Mouse (Mus musculus) kidney, postnatal 36 days (tissue): ENCODE data around the gene Gm28778.
"Not testable (repeated sequence)": the region's sequence is repeated elsewhere in the genome, so short reads cannot be mapped to it uniquely, and the experiment has no call there.

ENCODE experiments used
- DNase-seq, 2 experiments: peaks; one replicate each; pipeline ENCODE4 v3.0.0; 2021 to 2022; ENCODE audit warnings: mixed read lengths in 2 of 2

Gm28778 gene

GRCm38 (mm10) chr1:53296581-53297383 lies at the start of gene Gm28778, which contains the start of the genes Pms1 and Ormdl1:
Gene Gm28778 (plus strand): TSS chr1:53297111.
Gene Pms1 (minus strand): TSS chr1:53297018.
Gene Ormdl1 (plus strand): TSS chr1:53297095.
- peak; percentile 96 to 97 for DNase-seq

DNA sequence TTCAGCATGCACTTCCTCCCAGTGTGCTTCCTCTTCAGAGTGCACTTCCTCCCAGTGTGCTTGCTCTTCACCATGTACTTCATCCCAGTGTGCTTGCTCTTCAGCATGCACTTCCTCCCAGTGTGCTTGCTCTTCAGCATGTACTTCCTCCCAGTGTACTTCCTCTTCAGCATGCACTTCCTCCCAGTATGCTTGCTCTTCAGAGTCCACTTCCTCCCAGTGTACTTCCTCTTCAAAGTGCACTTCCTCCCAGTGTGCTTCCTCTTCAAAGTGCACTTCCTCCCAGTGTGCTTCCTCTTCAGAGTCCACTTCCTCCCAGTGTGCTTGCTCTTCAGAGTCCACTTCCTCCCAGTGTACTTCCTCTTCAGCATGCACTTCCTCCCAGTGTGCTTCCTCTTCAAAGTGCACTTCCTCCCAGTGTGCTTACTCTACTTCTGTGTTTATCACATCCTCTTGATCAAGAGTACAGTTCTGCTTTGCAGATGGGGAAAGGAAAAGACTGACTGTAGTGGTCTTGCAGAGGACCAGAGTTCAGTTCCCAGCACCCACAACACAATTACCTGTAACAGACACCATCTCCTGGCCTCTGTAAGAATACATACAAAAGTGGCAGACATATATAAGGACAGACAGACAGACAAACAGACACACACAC lies 31.8 kb upstream of the Gm28778 start:
- not testable (repeated sequence) for DNase-seq

- no peak for DNase-seq
Observed at GRCm38 (mm10) chr1:53269901-53270300, 27.0 kb upstream of the Gm28778 start.

- DNase-seq = peak; percentile 14 to 68
Observed at GRCm38 (mm10) chr1:53272646-53273045, 24.3 kb upstream of the Gm28778 start.

GRCm38 (mm10) chr1:53291197-53291596 lies 5.7 kb upstream of the Gm28778 start:
- no peak for DNase-seq

DNA sequence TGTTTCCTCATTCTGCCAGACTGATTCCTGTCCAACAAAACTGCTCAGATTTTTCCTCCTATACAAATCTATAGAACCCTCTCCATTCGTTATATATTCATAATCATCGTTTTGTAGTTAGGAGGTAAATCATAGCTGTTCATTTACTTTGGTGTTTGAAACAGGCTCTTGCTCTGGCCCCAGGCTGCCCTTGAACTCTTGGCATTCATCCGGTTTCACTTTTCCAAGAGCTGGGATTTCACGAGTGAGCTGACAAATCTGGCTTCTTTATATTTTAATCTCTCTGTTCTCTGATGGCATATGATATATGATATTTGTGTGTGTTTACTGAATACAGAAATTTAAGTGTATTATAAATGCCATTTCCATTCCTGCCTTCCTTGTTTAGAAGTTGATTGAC lies 3.6 kb downstream of the Gm28778 start:
- DNase-seq = no peak

DNA sequence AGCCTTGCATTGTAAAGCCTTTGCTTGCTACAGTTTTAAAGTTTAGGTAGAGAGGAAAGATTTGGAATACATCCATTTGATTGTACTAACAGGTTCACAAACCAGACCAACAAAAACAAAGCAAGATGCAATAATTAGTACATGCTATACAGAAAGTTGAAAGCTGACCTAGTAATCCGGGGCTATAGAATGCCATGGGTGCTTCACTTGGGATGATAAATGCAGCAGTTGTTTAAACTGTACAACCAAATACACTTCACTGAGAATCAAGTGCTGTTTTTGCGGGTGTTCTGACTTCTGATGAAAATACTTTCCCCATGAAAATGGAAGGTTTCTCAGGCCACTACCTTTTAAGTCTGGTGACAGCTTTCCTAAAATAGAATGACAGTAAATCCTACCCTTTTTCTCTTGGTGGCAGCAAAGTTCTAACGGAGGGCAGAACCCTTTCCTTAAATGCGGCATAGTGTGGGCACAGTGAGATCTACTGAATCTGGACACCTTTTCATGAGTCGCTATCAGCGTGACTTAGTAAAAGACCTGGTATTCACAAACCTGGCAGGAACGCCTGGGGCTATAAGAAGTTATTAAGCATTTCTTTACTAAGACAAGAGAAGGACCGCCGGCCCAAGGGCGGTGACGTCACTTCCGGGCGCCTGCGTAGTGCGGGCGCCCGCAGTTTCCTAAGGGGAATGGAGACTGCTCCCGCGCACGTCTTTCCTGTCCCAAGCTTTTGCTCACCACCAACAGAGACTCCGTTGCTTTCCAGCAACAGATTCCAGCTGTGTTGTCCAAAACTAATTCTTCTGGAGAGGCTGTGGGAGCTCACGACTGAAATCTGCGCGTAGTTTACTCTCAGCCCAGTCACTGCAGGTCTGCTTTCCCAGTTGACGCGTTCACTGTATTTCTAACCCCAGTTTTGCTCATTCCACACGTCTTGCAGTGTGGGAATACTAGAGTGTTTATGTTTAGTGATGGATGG lies 16.4 kb downstream of the Gm28778 start, which contains the start of gene Osgepl1:
Osgepl1 (plus strand) TSS at position 636 of the 979 bp plus-strand sequence.
- DNase-seq = peak; percentile 84 to 94

GRCm38 (mm10) chr1:53321662-53322344 lies 24.9 kb downstream of the Gm28778 start:
- DNase-seq = no peak

DNA sequence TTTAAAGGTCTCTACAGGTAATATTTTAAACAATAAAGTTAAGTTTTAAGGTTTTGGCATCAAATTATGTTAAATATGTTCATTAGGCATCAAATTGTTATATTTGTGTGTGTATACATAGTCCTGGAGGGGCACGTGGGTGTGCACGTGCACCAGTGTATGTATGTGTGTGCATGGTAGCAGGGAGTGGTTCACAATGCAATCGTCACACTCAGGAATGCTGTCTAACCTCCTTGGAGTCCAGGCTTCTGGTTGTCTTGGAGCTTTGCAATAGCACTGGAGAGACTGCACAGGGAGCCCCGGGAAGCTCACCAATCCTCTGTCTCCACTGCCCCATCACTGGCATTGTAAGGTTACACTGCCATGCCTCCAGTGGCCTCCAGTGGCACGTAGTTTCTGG lies 26.3 kb downstream of the Gm28778 start:
- no peak for DNase-seq

DNA sequence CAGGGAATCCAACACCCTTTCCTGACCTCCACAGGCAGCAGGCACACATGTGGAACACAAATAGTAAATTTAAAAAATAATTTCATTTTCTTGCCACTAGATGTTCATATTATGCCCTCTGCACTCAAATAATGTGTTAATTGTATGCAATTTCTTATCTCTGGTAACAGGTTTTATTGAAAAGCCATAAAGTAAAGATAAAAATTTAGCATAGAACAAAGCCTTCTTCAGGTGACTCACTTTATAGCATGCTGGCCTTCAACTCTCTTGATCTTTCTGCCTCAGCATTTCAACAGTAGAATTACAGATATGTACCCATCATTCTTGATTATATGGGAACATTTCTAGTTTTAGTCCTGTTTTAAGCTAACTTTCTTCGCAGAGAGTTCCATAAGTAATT lies 27.4 kb downstream of the Gm28778 start:
- DNase-seq = no peak

DNA sequence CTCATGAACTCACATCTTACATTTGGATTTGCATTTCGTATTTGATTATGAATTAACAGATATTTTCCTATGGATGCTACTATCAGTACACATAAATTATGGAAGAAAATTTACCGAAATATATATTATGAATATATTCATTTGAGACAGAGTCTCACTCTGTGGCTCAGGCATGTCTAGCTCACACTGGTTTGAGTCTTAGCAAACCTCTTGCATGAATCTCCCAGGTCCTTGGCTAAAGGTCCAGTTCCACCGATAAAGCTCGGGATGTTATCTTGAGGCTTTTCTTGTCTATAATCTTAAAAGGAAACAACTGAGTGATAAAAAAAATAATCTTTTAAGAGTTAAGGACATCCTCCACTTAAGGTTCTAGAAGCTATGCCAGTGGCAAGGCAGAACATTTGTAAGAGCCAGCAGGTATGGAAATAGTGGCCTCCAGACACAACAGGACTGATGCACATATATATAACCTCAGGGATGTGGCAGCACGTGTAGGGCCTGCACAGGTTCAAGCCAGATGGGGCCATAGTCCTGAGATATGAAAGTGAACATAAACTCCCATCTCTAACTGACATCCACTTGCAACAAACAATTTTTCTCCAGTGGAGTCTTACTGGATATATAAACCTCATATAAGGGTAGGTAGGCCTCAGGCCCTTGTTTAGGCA lies 28.1 kb downstream of the Gm28778 start:
- DNase-seq = no peak

GRCm38 (mm10) chr1:53333527-53333926 lies 36.6 kb downstream of the Gm28778 start:
- DNase-seq = not testable (repeated sequence)

DNA sequence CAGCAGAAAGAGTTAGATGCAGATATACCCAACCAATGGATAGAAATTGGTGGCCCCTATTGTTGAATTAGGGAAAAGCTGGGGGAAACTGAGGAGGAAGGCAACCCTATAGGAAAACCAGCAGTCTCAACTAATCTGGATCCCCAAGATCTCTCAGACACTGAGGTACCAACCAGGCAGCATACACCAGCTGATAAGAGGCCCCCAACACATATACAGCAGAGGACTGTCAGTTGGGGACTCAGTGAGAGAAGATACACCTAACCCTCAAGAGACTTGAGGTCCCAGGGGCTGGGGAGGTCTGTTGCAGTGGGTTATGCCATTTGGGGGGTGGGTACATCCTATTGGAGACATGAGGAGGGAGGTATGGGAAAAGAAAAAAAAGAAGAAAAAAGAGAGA lies 38.6 kb downstream of the Gm28778 start:
- no peak for DNase-seq

DNA sequence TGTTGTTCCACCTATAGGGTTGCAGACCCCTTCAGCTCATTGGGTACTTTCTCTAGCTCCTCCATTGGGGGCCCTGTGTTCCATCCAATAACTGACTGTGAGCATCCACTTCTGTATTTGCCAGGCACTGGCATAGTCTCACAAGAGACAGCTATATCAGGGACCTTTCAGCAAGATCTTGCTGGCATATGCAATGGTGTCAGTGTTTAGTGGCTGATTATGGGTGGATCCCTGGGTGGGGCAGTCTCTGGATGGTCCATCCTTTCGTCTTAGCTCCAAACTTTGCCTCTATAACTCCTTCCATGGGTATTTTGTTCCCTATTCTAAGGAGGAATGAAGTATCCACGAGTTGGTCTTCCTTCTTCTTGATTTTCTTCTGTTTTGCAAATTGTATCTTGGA lies 40.5 kb downstream of the Gm28778 start:
- not testable (repeated sequence) for DNase-seq

DNA sequence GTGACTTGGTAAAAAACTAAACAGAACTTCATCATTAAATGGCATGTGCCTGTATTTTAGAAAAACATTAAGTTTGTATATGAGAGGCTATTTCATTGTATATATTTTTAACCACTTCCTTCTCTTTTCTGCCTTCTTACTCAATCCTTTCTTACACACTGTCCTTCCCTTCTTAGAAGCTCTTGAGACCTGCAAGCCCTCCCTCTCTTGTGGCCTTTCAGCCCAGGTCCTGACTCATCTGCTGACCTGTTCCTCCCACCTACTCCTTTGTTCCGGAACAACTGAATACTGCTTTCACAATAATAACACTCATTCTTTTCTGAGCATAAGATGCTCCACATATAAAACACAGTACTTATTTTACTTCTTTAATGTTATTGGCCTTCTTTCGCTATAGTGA lies 44.2 kb downstream of the Gm28778 start:
- DNase-seq = no peak

DNA sequence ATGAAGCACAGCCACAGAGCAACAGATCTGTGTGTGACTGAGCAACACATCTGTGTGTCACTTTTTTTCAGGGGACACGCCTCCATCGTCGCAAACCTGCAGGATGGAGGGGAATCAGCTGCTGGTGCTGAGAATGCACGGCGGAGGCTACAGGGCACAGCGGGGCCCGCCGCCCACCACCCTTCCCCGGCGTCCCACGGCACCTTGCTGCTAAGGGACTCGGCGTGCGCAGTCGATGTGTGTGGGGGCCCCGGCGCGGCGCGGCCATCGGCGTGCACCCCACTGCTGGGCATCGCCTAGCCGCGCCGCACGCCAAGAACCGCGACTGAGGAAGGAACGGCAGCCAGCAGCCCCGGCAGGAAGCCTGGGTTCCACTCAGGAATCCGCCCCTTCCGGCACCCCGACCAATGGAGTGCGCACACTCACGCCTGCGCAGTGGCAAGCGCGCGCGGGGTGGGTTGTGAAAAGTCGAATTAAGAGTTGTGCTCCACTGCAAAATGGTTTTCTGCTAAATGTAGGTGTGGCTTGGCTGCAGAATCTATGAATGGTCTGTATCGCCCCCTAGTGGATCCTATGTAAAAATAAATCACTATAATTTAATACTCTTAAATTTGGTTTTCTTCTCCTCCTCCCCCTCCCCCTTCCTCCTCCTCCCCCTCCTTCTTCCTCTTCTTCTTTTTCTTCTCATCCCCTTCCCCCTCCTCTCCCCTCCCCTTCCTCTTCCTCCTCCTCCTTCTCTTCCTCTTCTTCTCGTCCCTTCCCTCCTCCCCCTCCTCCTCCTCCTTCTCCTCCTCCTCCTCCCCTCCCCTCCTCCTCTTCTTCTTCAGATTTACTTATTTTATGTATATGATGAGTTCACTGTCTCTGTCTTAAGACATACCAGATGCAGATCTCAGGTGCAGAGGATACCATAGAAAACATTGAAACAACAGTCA lies 55.7 kb downstream of the Gm28778 start, which contains the start of the genes Asdurf, Gm28551 and Asnsd1:
Asdurf (minus strand) TSS at position 293 of the 935 bp plus-strand sequence.
Gm28551 (minus strand) TSS at position 341 of the 935 bp plus-strand sequence.
Asnsd1 (minus strand) TSS at position 426 of the 935 bp plus-strand sequence.
- peak; percentile 97 for DNase-seq

GRCm38 (mm10) chr1:53358988-53359387 lies 62.1 kb downstream of the Gm28778 start:
- no peak for DNase-seq
